Mouse (Mus musculus) ES-E14 (cell line): ENCODE results near the gene Gm765. TPM values are rescaled to one million over a fixed set of nuclear protein-coding genes. Genes with fewer than 3 reads are reported as not detected.

Experiments used
- DNase-seq: peaks from one replicate; pipeline ENCODE4 v3.0.0-alpha.2; 2013; ENCODE audit warnings: low read depth, low spot score
- H3K27ac ChIP-seq: 2 replicates; pipeline ENCODE4 v1.5.1; 2012; ENCODE audit warnings: low read depth, mild to moderate bottlenecking, low read length, moderate library complexity, mixed read lengths; ENCODE audit not compliant: poor library complexity, insufficient read depth, severe bottlenecking
- H3K36me3 ChIP-seq: 2 replicates; pipeline ENCODE4 v1.6.1; 2012; ENCODE audit warnings: mild to moderate bottlenecking, low read length, moderate library complexity, mixed read lengths; ENCODE audit not compliant: control insufficient read depth, poor library complexity, insufficient read depth, severe bottlenecking
- H3K4me1 ChIP-seq, 2 experiments: fragments of 150-350 bp in 1 of 2; sonication (generic) in 1 of 2; 2 replicates each; pipeline ENCODE4 v1.6.1; 2012; ENCODE audit warnings: low read length in 2 of 2, mild to moderate bottlenecking in 1 of 2, mixed read lengths in 1 of 2; ENCODE audit not compliant: control insufficient read depth in 2 of 2, insufficient read depth in 2 of 2, poor library complexity in 1 of 2
- H3K4me3 ChIP-seq, 2 experiments: fragments of 150-350 bp in 1 of 2; sonication (generic) in 1 of 2; 2 replicates each; pipeline ENCODE4 v1.5.1; 2012; ENCODE audit warnings: low read length in 2 of 2, low read depth in 1 of 2, mild to moderate bottlenecking in 1 of 2, mixed read lengths in 1 of 2; ENCODE audit not compliant: insufficient read depth in 1 of 2, poor library complexity in 1 of 2, severe bottlenecking in 1 of 2
- H3K9ac ChIP-seq: 2 replicates; pipeline ENCODE4 v1.6.1; 2012; ENCODE audit warnings: low read depth, mild to moderate bottlenecking, low read length, mixed read lengths; ENCODE audit not compliant: poor library complexity, insufficient read depth, severe bottlenecking
- H3K9me3 ChIP-seq: fragments of 150-350 bp; sonication (generic); 2 replicates; pipeline ENCODE4 v1.6.1; 2012; ENCODE audit warnings: low read depth, mild to moderate bottlenecking, low read length; ENCODE audit not compliant: control insufficient read depth, insufficient read depth
- CHD2 ChIP-seq: IDR thresholded peaks from 2 replicates; pipeline ENCODE4 v1.6.1; 2014; ENCODE audit warnings: mild to moderate bottlenecking, low read depth, low read length, inconsistent platforms
- HCFC1 ChIP-seq: IDR thresholded peaks from 2 replicates; pipeline ENCODE4 v1.6.1; 2012; ENCODE audit warnings: low read length, inconsistent platforms, borderline replicate concordance; ENCODE audit not compliant: insufficient read depth
- MAFK ChIP-seq: IDR thresholded peaks from 2 replicates; pipeline ENCODE4 v1.6.1; 2014; ENCODE audit warnings: mild to moderate bottlenecking, low read depth, low read length, inconsistent platforms; ENCODE audit not compliant: insufficient read depth
- ZC3H11A ChIP-seq: IDR thresholded peaks from 2 replicates; pipeline ENCODE4 v1.6.1; 2012; ENCODE audit warnings: low read depth, mild to moderate bottlenecking, inconsistent platforms, low read length, borderline replicate concordance
- ZNF384 ChIP-seq: IDR thresholded peaks from 2 replicates; pipeline ENCODE4 v1.6.1; 2012; ENCODE audit warnings: low read depth, low read length, inconsistent platforms
- in situ Hi-C, 2 experiments: fragments of 600-800 bp; cut with MboI; formaldehyde crosslinking; loops; one replicate each; pipeline ENCODE4 v1.15.1; 2025; ENCODE audit warnings: low sequenced_read_pairs in 2 of 2, inconsistent platforms in 1 of 2; ENCODE audit not compliant: unreplicated experiment in 2 of 2
- total RNA-seq: library from RNA; depleted of rRNA; stranded (reverse); fragments of 300-350 nt; gene quantifications from 2 replicates; pipeline ENCODE4 v1.2.3, GENCODE M21; 2012

Gm765 gene
- total RNA-seq, 1 experiment = not detected

DNA sequence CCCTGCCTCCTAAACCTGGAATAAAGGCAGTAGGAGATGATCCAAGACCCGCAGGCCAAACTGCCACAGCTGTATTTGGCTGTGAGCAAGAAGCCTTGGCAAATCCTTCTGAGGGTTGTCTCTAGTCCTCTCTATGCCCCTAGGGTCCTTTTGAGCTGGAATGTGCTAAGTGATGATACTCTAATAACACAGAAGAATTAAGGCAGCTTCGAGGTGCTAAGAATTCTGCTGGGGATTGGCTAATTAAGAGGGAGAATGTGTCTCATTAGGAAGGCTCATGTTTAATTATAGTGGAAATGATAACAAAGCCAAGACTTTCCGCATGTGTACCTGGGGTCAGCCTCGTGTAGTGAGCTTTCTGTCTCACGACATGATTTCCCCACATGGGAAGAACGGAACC lies 99.4 kb downstream of the Gm765 start:
- no peak for TF ChIP-seq ZC3H11A
- no peak for TF ChIP-seq HCFC1
- no peak for TF ChIP-seq MAFK
- no peak for TF ChIP-seq ZNF384
- no peak for TF ChIP-seq CHD2
- Histone ChIP-seq H3K36me3 (no peaks in the 10 kb centered on the region), H3K4me3 (no peak overlapping the region), H3K9me3 (no peaks in the 10 kb centered on the region), H3K4me1 (no peaks in the 10 kb centered on the region), H3K27ac (no peak overlapping the region), H3K9ac (no peak overlapping the region)
- in situ Hi-C loops = no loop called here
- DNase-seq = no peak

DNA sequence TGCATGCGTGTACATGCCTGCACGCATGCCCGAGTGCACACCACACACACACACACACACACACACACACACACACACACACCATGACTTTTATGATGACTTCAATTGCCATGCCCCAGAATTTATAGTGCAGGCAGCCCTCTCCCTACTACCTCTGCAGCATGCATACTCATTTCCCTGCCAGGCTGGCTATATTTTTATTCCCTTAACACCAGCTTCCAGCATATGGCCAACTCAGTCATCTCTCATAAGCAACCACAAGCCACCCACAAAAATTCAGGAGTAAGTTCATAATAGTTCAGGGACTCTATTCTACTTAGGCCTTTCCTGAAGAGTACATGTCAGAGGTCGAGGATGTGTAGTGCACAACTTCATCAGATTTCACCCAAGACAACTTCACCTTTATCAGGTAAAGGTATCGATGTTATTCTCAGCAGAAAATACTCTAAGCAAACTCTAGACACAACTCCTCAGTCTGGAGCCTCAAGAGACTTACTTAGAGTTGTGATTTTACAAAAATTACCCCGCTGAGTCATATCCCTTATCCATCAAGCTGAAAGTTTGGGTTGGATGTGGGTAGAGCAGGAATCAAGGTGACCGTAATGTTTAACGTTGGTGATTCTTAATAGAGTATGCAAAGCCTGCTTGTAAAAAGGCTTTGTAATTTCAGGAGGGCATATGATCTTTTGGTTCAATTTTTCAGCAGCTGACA lies 101.8 kb downstream of the Gm765 start:
- H3K27ac ChIP-seq = no peak overlapping the region
- TF ChIP-seq ZC3H11A = no peak
- TF ChIP-seq ZNF384 = no peak
- no peak for TF ChIP-seq CHD2
- TF ChIP-seq HCFC1 = no peak
- no peak for TF ChIP-seq MAFK
- in situ Hi-C loops = no loop called here

DNA sequence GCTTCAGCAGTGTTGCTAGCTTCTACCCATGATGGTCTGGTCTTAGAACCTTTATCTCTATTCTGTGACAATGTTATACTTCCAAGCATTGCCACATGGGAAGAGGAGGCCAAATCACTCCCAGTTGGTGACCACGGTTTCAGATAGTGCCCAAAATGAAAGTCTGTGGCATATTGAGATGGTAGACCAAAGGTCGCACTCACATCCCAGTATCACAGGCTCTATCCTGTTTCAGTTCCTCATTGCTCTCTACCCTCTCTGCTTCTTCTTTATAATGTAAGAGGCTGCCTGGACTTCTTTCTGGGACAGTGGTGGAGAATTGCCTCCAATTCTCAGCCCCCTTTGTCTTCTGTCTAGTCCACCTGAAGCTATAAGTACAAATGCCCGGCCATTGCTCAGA lies 108.5 kb downstream of the Gm765 start:
- Histone ChIP-seq H3K9me3 (no peaks in the 10 kb centered on the region), H3K4me3 (no peak overlapping the region), H3K27ac (no peak overlapping the region), H3K4me1 (no peaks in the 10 kb centered on the region), H3K9ac (no peak overlapping the region), H3K36me3 (no peaks in the 10 kb centered on the region)
- TF ChIP-seq HCFC1 = no peak
- no peak for TF ChIP-seq MAFK
- no peak for TF ChIP-seq CHD2
- no peak for TF ChIP-seq ZNF384
- TF ChIP-seq ZC3H11A = no peak
- in situ Hi-C loops = no loop called here
- DNase-seq = no peak

More for the DNA sequence above, 101.8 kb downstream of the Gm765 start:
- no peak overlapping the region for H3K9ac ChIP-seq
- no peaks in the 10 kb centered on the region for H3K9me3 ChIP-seq
- DNase-seq = no peak
- H3K4me3 ChIP-seq = no peak overlapping the region
- H3K4me1 ChIP-seq = no peaks in the 10 kb centered on the region
- no peaks in the 10 kb centered on the region for H3K36me3 ChIP-seq

DNA sequence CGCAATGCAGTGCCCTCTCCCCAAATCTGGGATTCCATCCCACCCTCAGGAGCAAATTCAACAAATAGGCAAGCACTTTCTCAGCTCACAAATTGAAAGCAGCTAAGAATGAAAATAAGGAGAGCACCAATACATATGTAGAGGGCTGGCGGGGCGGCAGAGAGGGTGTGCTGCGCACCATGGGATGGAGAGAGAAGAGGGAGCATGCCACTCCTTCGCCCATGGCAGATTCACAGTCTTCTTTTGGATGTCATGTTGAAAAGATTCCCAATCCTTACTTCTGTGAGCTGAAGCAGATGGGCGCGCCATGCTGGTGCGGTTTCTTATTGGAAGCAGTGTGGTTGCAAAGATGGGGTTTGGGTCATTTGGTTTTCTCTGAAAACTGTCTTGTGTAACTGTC lies 118.6 kb downstream of the Gm765 start:
- no peak for TF ChIP-seq ZC3H11A
- no peak for TF ChIP-seq MAFK
- TF ChIP-seq HCFC1 = no peak
- DNase-seq = no peak
- Histone ChIP-seq H3K4me3 (no peak overlapping the region), H3K9ac (no peak overlapping the region), H3K36me3 (no peaks in the 10 kb centered on the region), H3K27ac (no peak overlapping the region), H3K9me3 (no peaks in the 10 kb centered on the region), H3K4me1 (no peaks in the 10 kb centered on the region)
- in situ Hi-C loops = no loop called here
